Mouse (Mus musculus): ENCODE measurements at regions not wholly inside any gene's neighbourhood (a gene's known extent, or its start where the extent isn't known, plus 50 kb on each side); places are given as distances from the start of the nearest gene placed in this dataset.

DNA sequence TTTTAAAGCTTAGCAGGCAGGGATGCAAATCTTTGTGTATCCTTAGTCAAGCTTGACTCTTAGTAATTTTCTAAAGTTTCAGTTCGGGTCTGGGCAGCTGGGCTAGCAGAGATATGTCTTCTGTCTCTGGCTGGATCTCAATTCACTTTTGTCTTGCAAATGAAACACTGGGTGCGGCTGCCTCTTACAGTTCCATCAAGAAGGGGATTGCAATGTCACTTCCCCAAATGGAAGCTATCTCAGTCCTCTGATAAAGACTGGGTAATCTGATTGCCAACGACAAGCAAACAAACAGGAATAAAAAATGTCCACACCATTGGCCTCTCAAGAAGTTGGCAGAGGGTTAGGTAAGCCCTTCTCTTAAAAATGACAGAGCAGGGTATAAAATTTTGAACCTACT is 314.1 kb upstream of the Fam19a5 start:
- DNase-seq (ENCODE audit: low read depth) = no peak

GRCm38 (mm10) chr15:87236096-87236495 is 308.0 kb upstream of the Fam19a5 start:
- DNase-seq (ENCODE audit: low read depth) = no peak

GRCm38 (mm10) chr15:87239057-87239456 is 305.0 kb upstream of the Fam19a5 start:
- no peak for DNase-seq (ENCODE audit: low read depth)

DNA sequence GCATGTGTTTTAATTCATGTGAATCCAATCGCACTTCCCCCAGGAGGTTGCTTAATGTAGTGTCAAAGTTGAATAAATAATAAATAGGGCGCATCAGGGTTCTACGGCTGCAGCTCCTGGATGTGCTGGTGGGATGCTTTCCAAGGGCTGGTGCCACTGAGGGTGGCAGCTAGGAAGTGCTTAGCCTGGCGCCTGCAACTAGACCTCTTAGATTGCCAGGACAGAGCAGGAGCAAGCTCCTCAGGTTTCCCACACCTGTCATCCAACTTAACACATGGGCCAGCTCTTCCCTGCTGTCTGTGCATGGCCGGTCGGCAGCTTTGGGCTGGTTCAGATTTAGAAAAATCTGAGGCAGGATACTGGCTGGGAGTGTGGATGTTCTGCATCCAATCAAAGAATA is 282.6 kb upstream of the Fam19a5 start:
- DNase-seq (ENCODE audit: low read depth) = no peak

- no peak for DNase-seq (ENCODE audit: low read depth)
These were observed 279.2 kb upstream of the Fam19a5 start for GRCm38 (mm10) chr15:87264906-87265305.

DNA sequence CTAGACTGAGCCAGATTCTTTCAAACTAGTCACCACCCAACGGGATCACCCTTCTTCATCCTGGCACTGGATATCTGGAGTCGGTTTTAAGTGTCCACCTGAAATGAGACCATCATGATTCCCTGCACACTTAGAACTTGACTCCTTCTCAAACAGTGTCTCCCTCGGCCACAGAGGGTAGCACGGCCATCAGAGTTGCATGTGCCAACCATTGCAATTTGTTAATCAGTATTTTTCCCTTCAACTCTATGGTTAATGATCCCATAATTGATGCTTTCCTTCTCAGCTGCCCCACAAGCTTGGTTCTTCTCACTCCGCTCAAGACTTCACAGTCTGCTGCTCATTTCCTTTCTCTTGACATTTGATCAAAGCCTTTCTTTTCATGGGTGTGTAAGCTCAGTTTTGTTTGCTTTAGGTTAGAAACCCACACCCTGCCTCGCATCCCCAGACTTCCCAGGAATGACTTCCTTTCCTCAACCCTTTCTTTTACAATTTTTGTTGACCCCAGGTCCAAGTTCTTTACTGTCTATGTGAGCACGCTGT is 253.0 kb upstream of the Fam19a5 start:
- DNase-seq (ENCODE audit: low read depth) = no peak

- no peak for DNase-seq (ENCODE audit: low read depth)
These were observed 224.2 kb upstream of the Fam19a5 start for GRCm38 (mm10) chr15:87319896-87320295.

DNA sequence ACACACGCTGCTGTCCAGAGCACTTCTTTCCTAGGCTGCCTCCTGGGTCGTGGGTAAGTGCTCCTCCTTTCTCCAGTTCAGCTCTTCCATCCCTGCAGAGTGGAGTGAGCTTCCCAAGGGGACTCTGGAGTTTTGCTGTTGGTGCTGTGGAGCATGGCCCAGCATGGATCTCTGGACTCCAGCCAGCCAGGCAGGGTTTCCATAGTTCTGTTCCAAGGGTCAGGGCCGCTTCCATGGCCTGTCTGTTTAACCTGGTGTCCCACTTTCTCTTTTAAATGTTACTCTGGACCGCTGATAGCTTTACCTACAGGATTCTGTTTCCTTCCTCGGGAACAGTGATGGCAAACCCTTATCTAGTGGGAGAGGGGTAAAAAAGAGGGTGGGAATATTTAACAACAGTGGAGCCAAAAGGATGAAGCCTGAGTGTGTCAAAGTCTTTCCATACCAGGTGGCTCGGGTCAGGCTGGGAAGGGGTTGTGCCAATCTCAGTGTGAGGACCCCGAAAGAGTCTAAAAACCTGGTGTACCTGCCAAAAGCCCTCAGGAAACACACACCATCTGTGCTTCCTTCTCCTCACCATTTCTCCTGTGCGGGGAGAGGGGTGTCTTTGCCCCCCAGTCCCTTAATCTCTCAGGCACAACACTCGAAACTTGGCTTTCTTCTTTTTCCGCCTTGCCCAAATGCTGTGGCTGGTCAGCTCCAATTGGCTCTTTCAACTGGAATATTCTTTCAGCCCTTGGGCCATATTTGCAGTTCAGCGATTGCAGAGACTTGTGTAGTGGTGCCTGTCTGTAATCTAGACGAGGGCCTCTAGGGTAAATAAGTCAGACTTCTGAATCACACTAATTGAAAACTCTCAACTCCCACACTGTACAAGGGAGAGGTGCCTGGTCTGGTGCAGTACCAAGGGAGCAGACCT is 222.8 kb upstream of the Fam19a5 start:
- no peak for DNase-seq (ENCODE audit: low read depth)

DNA sequence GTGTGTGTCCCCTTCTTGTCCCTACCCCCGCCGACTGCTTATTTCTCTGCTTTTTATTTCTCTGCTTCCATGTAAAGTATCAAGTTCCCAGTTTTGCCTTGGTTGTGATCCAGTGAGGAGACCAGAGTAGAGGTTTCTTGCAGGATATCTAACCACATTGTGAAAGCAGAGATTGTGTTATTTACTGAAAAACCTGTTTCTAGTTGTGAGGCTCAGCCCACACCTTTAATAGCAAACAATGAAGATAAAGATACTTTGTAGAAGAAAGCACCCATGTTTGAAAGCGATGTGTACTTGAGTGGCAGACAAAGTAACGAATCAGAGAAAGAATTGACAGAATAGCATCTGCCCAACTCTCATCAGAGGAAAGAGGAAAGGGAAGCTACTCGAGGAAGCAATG is 218.7 kb upstream of the Fam19a5 start:
- no peak for DNase-seq (ENCODE audit: low read depth)

GRCm38 (mm10) chr15:87326281-87326680 is 217.8 kb upstream of the Fam19a5 start:
- no peak for DNase-seq (ENCODE audit: low read depth)

- no peak for DNase-seq (ENCODE audit: low read depth)
These were observed 211.7 kb upstream of the Fam19a5 start for GRCm38 (mm10) chr15:87332441-87332840.

DNA sequence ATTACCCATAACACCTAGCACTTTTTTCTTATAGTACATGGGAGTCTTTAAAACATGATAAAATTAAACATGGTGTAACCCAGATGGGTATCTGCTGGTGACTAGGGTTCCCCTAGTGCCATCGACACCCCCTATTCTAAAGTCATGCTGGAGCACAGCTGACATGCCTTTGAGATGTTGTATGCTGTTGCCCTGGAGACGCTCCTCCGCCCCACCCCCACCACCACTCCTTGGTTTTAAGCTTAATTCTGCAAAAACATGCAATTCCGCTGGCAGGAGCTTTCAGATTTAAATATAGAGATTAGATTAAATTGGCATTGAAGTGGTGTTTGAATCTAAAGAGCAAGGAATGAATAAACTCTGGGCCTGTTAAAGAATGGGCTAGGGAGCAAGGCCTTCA is 210.6 kb upstream of the Fam19a5 start:
- DNase-seq (ENCODE audit: low read depth) = no peak

DNA sequence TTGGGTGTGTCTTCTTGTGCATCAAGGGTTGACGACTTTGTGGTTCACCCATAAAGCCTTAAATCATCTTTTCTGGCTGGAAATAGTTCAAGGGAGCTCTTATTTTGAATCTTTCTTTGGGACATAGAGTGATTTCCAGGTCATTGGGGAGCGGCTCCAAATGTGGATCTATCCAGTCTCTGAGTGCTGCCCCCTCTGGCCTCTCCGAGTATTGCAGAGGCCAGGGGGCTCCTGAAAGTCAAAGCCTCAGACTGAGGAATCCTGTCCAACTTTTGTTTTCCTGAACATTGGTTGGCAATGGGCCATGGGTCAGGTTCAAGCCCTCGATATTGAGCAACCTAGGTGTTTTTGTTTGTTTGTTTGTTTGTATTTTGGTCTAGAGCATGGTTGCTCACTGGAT is 209.7 kb upstream of the Fam19a5 start:
- DNase-seq (ENCODE audit: low read depth) = no peak

GRCm38 (mm10) chr15:87335324-87335723 is 208.8 kb upstream of the Fam19a5 start:
- no peak for DNase-seq (ENCODE audit: low read depth)

- no peak for DNase-seq (ENCODE audit: low read depth)
These were observed 208.4 kb upstream of the Fam19a5 start for GRCm38 (mm10) chr15:87335737-87336136.

- no peak for DNase-seq (ENCODE audit: low read depth)
These were observed 204.2 kb upstream of the Fam19a5 start for GRCm38 (mm10) chr15:87339904-87340303.

DNA sequence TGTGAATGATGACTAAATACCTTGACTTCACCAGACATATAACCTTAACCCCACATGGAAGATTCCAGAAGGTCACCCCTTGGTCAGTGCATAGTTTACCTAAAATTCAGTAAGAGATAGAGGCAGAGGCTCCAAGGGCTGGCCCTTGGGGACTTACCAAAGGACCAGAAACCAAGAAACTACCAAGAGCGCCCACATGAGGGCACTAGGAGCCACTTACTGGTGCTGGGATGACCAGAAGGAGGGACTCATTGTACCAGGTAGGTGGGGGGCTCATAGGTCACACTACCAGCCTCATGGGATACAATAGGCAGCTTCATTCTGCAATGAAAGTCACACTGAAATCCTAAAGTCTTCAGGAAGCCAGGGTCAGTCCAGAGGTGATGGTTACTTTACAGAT is 201.4 kb upstream of the Fam19a5 start:
- no peak for DNase-seq (ENCODE audit: low read depth)

GRCm38 (mm10) chr15:87345826-87346225 is 198.3 kb upstream of the Fam19a5 start:
- no peak for DNase-seq (ENCODE audit: low read depth)

- no peak for DNase-seq (ENCODE audit: low read depth)
These were observed 194.4 kb upstream of the Fam19a5 start for GRCm38 (mm10) chr15:87349533-87350247.

DNA sequence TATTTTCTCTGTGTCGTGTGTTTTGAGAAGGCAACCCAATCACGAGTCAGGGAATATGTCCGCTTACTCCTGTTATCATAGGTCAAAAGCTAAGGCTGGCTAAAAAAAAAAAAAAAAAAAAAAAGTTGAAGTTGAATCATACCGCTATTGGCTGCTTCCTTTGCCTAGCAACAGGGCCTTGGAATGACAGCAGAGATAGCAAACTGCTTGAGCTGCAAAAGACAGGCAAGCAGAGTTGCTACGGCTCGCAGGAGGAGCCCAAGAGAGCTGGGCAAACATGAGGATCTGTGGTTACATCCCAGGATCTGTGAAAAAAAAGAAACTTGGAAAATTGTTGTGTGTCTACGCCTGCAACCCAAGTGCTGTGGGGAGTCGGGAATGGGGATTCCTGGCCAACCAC is 191.3 kb upstream of the Fam19a5 start:
- no peak for DNase-seq (ENCODE audit: low read depth)

GRCm38 (mm10) chr15:87353886-87354285 is 190.2 kb upstream of the Fam19a5 start:
- no peak for DNase-seq (ENCODE audit: low read depth)

DNA sequence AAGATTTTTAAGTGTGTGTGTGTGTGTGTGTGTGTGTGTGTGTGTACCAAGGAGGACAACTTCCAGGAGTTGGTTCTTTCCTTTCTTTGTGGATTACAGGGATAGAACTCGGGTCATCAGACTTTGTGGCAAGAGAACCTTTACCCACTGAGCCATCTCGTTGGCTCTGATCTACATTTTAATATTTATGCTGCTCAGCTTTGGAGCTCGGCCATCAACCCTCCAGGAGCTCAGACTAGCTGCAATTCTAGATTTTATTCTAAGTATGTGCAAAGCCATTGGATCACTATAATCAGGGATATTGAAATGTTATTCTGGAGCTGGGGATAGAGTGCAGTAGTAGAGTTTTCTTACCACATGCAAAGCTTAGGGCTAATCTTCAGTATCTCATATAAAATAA is 183.6 kb upstream of the Fam19a5 start:
- DNase-seq (ENCODE audit: low read depth) = no peak

GRCm38 (mm10) chr15:87365712-87366361 is 178.3 kb upstream of the Fam19a5 start:
- DNase-seq (ENCODE audit: low read depth) = no peak

All from 416B (cell line).